In the genomic region with DNA sequence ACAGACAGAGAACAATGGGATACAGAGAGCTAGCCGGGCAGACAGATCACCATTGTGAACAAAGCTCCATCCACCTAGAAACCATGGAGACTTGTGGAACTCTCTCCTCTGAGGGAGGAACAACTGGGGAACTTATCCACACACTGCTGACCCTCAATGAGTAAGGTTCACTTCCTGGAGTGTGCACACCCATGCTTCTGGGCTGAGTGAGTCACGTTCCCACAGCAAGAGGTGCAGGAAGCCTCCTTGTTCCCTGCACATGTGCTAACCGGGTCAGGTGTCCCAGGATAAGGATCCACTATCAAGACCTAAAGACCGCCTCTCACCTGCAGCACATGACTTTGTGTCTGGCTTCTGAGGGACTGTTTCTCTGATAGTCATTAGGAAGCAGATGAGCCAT, we compare ENCODE assay signal across 18 mouse cellular contexts. TPM values are rescaled to one million over a fixed set of nuclear protein-coding genes. Genes with fewer than 3 reads are reported as not detected.
DNase-seq lines count a peak whose midpoint lies in the region; ATAC-seq and TF ChIP-seq lines count a peak whose summit lies in the region.
"Had no signal": no experiment of that assay in that cellular context is flagged by ENCODE, and none has a peak within 500 bp of the region (broad histone marks: within the 10 kb centered on the region; RNA-seq: fewer than 3 reads in every experiment).

No protein-coding gene starts in this region.

- H3K9ac ChIP-seq in heart, postnatal 0 days (replicated peaks; ENCODE audit: low read depth, low read length) = no peak overlapping the region
- H3K9ac ChIP-seq in lung, embryonic 16.5 days (ENCODE audit: low read length) = no peak overlapping the region
- no peak overlapping the region for H3K9ac ChIP-seq in forebrain, embryonic 15.5 days (replicated peaks)
- H3K9ac ChIP-seq: midbrain, embryonic 13.5 days had no signal

- 59% methylated on average over 4 of the region's 4 CpGs for WGBS in heart, postnatal 0 days
- WGBS in lung, embryonic 16.5 days = 66% methylated on average over 4 of the region's 4 CpGs
- 52% methylated on average over 4 of the region's 4 CpGs for WGBS in lung, adult 2 months
- WGBS in forebrain, embryonic 15.5 days = 90% methylated on average over 4 of the region's 4 CpGs

- DNase-seq in heart, postnatal 0 days (ENCODE audit: low spot score) = peak; percentile 19
- DNase-seq in heart, adult 8-10 months (ENCODE audit: low spot score) = no peak
- DNase-seq in lung, adult 2 months = no peak
- peak; percentile 41 for DNase-seq in lung, postnatal 36 days
- DNase-seq in yolk sac, embryonic 10.5 days (ENCODE audit: low spot score) = peak; percentile 53
- no peak for DNase-seq in left cerebral cortex, adult 8-10 months (ENCODE audit: low spot score in 2 of 2)
- DNase-seq: adrenal gland, adult 2 months; cerebellum, adult 8-10 months; gastrocnemius, postnatal 36 days; heart, postnatal 36 days; kidney, adult 11 months; kidney, postnatal 36 days; layer of hippocampus, postnatal 36 days; thymus, adult 2 months had no signal

- H3K4me1 ChIP-seq in heart, postnatal 0 days (ENCODE audit: control insufficient read depth, insufficient read depth) = peaks cover 5% of the 10 kb centered on the region; the same call in 1 of the 2 replicates
- peaks cover 10% of the 10 kb centered on the region for H3K4me1 ChIP-seq in lung, embryonic 16.5 days (replicated peaks; ENCODE audit: control insufficient read depth, insufficient read depth, low read length)
- H3K4me1 ChIP-seq in lung, adult 2 months (ENCODE audit: control insufficient read depth, insufficient read depth, low read length) = peaks cover 7% of the 10 kb centered on the region
- peaks cover 12% of the 10 kb centered on the region for H3K4me1 ChIP-seq in forebrain, embryonic 15.5 days
- H3K4me1 ChIP-seq: midbrain, embryonic 13.5 days had no signal

- ATAC-seq in heart, postnatal 0 days (ENCODE audit: insufficient read depth, low read depth) = peak; percentile 61
- peak; percentile 46 for ATAC-seq in lung, embryonic 16.5 days (ENCODE audit: low read depth)
- ATAC-seq in forebrain, embryonic 15.5 days (replicated peaks) = no peak
- ATAC-seq: midbrain, embryonic 13.5 days had no signal

- TF ChIP-seq EP300 in heart, postnatal 0 days (IDR thresholded peaks at IDR 0.05; ENCODE audit: low read depth) = no peak

- no peak overlapping the region for H3K27ac ChIP-seq in heart, postnatal 0 days (ENCODE audit: low read depth)
- peak overlapping the region; percentile 72; the same call in 1 of the 2 replicates for H3K27ac ChIP-seq in lung, embryonic 16.5 days (ENCODE audit: low read length)
- no peak overlapping the region for H3K27ac ChIP-seq in forebrain, embryonic 15.5 days (replicated peaks)
- H3K27ac ChIP-seq: midbrain, embryonic 13.5 days had no signal

- H3K27me3 ChIP-seq in heart, postnatal 0 days (ENCODE audit: control insufficient read depth, insufficient read depth, low read length) = no peaks in the 10 kb centered on the region
- no peaks in the 10 kb centered on the region for H3K27me3 ChIP-seq in lung, embryonic 16.5 days (ENCODE audit: control insufficient read depth, insufficient read depth, low read depth, low read length)
- no peaks in the 10 kb centered on the region for H3K27me3 ChIP-seq in forebrain, embryonic 15.5 days

- TF ChIP-seq CTCF in heart, postnatal 0 days (IDR thresholded peaks at IDR 0.05; ENCODE audit: low read depth) = no peak
- TF ChIP-seq CTCF in lung, adult 2 months (IDR thresholded peaks at IDR 0.05; ENCODE audit: insufficient read depth, low read length) = no peak

- H3K4me3 ChIP-seq in heart, postnatal 0 days (ENCODE audit: low read depth, low read length) = no peak overlapping the region
- H3K4me3 ChIP-seq in lung, embryonic 16.5 days (ENCODE audit: low read length) = no peak overlapping the region
- H3K4me3 ChIP-seq in lung, adult 2 months (replicated peaks; ENCODE audit: extremely low read depth, low read depth, low read length) = no peak overlapping the region
- no peak overlapping the region for H3K4me3 ChIP-seq in forebrain, embryonic 15.5 days
- H3K4me3 ChIP-seq: midbrain, embryonic 13.5 days had no signal

- no peak for TF ChIP-seq POLR2A in lung, adult 2 months (IDR thresholded peaks at IDR 0.05; ENCODE audit: borderline replicate concordance, extremely low read depth, low read depth, low read length)

- H3K4me2 ChIP-seq in heart, postnatal 0 days (ENCODE audit: low read depth, low read length) = no peak overlapping the region
- no peak overlapping the region for H3K4me2 ChIP-seq in lung, embryonic 16.5 days (ENCODE audit: low read depth, low read length)
- no peak overlapping the region for H3K4me2 ChIP-seq in forebrain, embryonic 15.5 days (replicated peaks)
- H3K4me2 ChIP-seq: midbrain, embryonic 13.5 days had no signal

- no peaks in the 10 kb centered on the region for H3K36me3 ChIP-seq in heart, postnatal 0 days (replicated peaks; ENCODE audit: control insufficient read depth, insufficient read depth, low read length)
- no peaks in the 10 kb centered on the region for H3K36me3 ChIP-seq in lung, embryonic 16.5 days (ENCODE audit: control insufficient read depth, insufficient read depth, low read length)
- H3K36me3 ChIP-seq in forebrain, embryonic 15.5 days = no peaks in the 10 kb centered on the region
- H3K36me3 ChIP-seq: G1E; midbrain, embryonic 13.5 days had no signal

- no peaks in the 10 kb centered on the region for H3K9me3 ChIP-seq in heart, postnatal 0 days (replicated peaks; ENCODE audit: control insufficient read depth, low read length)
- H3K9me3 ChIP-seq in lung, embryonic 16.5 days (ENCODE audit: control insufficient read depth, low read length) = no peaks in the 10 kb centered on the region
- no peaks in the 10 kb centered on the region for H3K9me3 ChIP-seq in forebrain, embryonic 15.5 days
- H3K9me3 ChIP-seq: G1E; midbrain, embryonic 13.5 days had no signal

RNA-seq across cellular contexts. Expression of a gene that starts 9.5 kb away (rescaled TPM):
- 0.23 and 0.70 TPM in 2 replicates for total RNA-seq in heart, postnatal 0 days (2014; rRNA removed; ENCODE audit: low replicate concordance)
- 1.1 and 1.3 TPM in 2 replicates for polyA plus RNA-seq in heart, postnatal 0 days (2015; fragmentation: Nextera tagmentation; extraction: Ambion mirVana)
- under 1 TPM in 3 of 4 experiments, not detected in 1; 0.16 to 0.47 (median 0.17) TPM for total RNA-seq in heart, adult 8-10 months (2022)
- 1.6 and 2.2 TPM in 2 replicates for polyA plus RNA-seq in lung, embryonic 16.5 days (2015; fragmentation: Nextera tagmentation; extraction: Ambion mirVana)
- 1.3 and 1.5 TPM in 2 replicates for polyA plus RNA-seq in lung, adult 2 months (2012; rRNA removed)
- 0.74 and 0.99 TPM in 2 replicates for polyA plus RNA-seq in forebrain, embryonic 15.5 days (2015; fragmentation: Nextera tagmentation; extraction: Ambion mirVana)
- 1 to 10 TPM in 3 of 4 experiments, under 1 TPM in 1; 0.97 to 1.5 (median 1.3) TPM for total RNA-seq in left cerebral cortex, adult 8-10 months (2022)
- polyA plus RNA-seq: G1E had no signal

Comparison
In these comparisons a context has a peak if more than half of its experiments do, and no peak if none do; other contexts are left out.
1. DNase-seq: peak in heart, postnatal 0 days (single experiment), lung, postnatal 36 days (single experiment) and yolk sac, embryonic 10.5 days (single experiment); none in heart, adult 8-10 months (single experiment), lung, adult 2 months (single experiment) and left cerebral cortex, adult 8-10 months (0 of 2).